Mouse (Mus musculus) heart, embryonic 16.5 days (tissue): ENCODE results near the gene Gm44596. TPM values are rescaled to one million over a fixed set of nuclear protein-coding genes. Genes with fewer than 3 reads are reported as not detected.
"Not testable (repeated sequence)": the region's sequence is repeated elsewhere in the genome, so short reads cannot be mapped to it uniquely, and the experiment has no call there.

Experiments
- ATAC-seq: fragments of 200-750 bp; cut with Nextera tagmentation; replicated peaks from 2 replicates; pipeline ENCODE4 v1.8.0; 2017; ENCODE audit warnings: moderate number of reproducible peaks; ENCODE audit not compliant: insufficient read depth, low FRiP score; ENCODE audit errors: extremely low read depth
- H3K27ac ChIP-seq: fragments of 300-500 bp; sonication (generic); 2 replicates; pipeline ENCODE4 v1.5.1; 2014; ENCODE audit warnings: mild to moderate bottlenecking, low read length, control low read depth, moderate library complexity
- H3K27me3 ChIP-seq: fragments of 300-500 bp; sonication (generic); 2 replicates; pipeline ENCODE4 v1.6.1; 2014; ENCODE audit warnings: low read length, mixed read lengths; ENCODE audit not compliant: control insufficient read depth, insufficient read depth
- H3K36me3 ChIP-seq: fragments of 300-500 bp; sonication (generic); 2 replicates; pipeline ENCODE4 v1.6.1; 2014; ENCODE audit not compliant: control insufficient read depth, insufficient read depth
- H3K4me1 ChIP-seq: fragments of 300-500 bp; sonication (generic); 2 replicates; pipeline ENCODE4 v1.6.1; 2014; ENCODE audit warnings: low read length, mixed read lengths; ENCODE audit not compliant: control insufficient read depth, insufficient read depth
- H3K4me2 ChIP-seq: fragments of 300-500 bp; sonication (generic); 2 replicates; pipeline ENCODE4 v1.6.1; 2014; ENCODE audit warnings: low read depth, mild to moderate bottlenecking, control low read depth, low read length
- H3K4me3 ChIP-seq: fragments of 300-500 bp; sonication (generic); 2 replicates; pipeline ENCODE4 v1.5.1; 2014; ENCODE audit warnings: mild to moderate bottlenecking, control low read depth, low read length
- H3K9ac ChIP-seq: fragments of 300-500 bp; sonication (generic); 2 replicates; pipeline ENCODE4 v1.6.1; 2014; ENCODE audit warnings: low read length, control low read depth
- H3K9me3 ChIP-seq: fragments of 300-500 bp; sonication (generic); replicated peaks from 2 replicates; pipeline ENCODE4 v1.6.1; 2016; ENCODE audit warnings: low read length; ENCODE audit not compliant: control insufficient read depth
- WGBS: fragments of 180-500 bp; shearing (Covaris S2); extraction: QIAGEN DNeasy Blood & Tissue Kit; methylation state at CpG from one replicate; pipeline ENCODE4 v1.1.7; 2014; 5-methylcytosine and 5-hydroxymethylcytosine counted together
- polyA plus RNA-seq: library from polyadenylated mRNA; unstranded; fragments of >200 nt; fragmentation: Nextera tagmentation; extraction: Ambion mirVana; gene quantifications from 2 replicates; pipeline ENCODE4 v1.2.1, GENCODE M21; 2015

Gm44596 gene
- polyA plus RNA-seq, 1 experiment from 2014 or later = not detected

- Histone ChIP-seq H3K27ac (no peak overlapping the region), H3K9ac (no peak overlapping the region), H3K27me3 (no peaks in the 10 kb centered on the region), H3K9me3 (no peaks in the 10 kb centered on the region), H3K4me3 (no peak overlapping the region), H3K36me3 (peaks cover 68% of the 10 kb centered on the region), H3K4me1 (no peaks in the 10 kb centered on the region; the same call in 1 of the 2 replicates), H3K4me2 (no peak overlapping the region)
- no peak for ATAC-seq
- 73% methylated on average over 5 of the region's 5 CpGs for WGBS
Observed at GRCm38 (mm10) chr6:128370040-128370439, 5.3 kb upstream of the Gm44596 start.

GRCm38 (mm10) chr6:128376371-128377085 lies 1.2 kb downstream of the Gm44596 start:
- Histone ChIP-seq H3K4me2 (no peak overlapping the region), H3K36me3 (peaks cover 30% of the 10 kb centered on the region), H3K27ac (no peak overlapping the region), H3K27me3 (no peaks in the 10 kb centered on the region), H3K4me1 (no peaks in the 10 kb centered on the region; the same call in 1 of the 2 replicates), H3K9me3 (no peaks in the 10 kb centered on the region), H3K9ac (no peak overlapping the region), H3K4me3 (no peak overlapping the region)
- WGBS = 85% methylated on average over 17 of the region's 17 CpGs
- no peak for ATAC-seq

DNA sequence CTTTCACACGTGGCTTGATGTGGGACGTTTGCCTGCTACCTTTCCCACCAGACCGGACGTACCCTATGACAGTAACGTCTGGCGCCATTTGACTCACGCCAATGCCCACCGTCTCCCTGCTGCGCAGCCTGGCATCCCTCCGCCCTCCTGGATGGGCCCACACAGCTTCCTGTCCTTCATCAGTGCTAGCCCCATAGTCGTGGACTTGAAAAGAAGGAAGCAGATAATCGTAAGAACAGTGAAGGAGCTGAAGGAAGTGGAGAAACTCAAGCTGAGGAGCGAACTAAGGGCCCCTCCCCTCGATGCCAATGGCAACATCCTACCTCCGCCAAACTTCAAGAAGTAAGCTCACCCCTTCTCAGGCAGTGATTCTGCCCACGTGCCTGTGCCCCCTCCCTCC lies 4.3 kb downstream of the Gm44596 start:
- Histone ChIP-seq H3K4me3 (no peak overlapping the region), H3K36me3 (peaks cover 4% of the 10 kb centered on the region), H3K9me3 (no peaks in the 10 kb centered on the region), H3K4me2 (no peak overlapping the region), H3K27ac (no peak overlapping the region), H3K27me3 (no peaks in the 10 kb centered on the region), H3K9ac (no peak overlapping the region), H3K4me1 (no peaks in the 10 kb centered on the region; the same call in 1 of the 2 replicates)
- WGBS = 77% methylated on average over 16 of the region's 16 CpGs
- no peak for ATAC-seq

GRCm38 (mm10) chr6:128380594-128381167 lies 5.4 kb downstream of the Gm44596 start:
- not testable (repeated sequence) for H3K9me3 ChIP-seq, H3K36me3 ChIP-seq, H3K4me1 ChIP-seq, H3K4me3 ChIP-seq, H3K27me3 ChIP-seq, ATAC-seq, H3K27ac ChIP-seq, H3K9ac ChIP-seq, H3K4me2 ChIP-seq
- 60% methylated on average over 1 of the region's 1 CpGs for WGBS

DNA sequence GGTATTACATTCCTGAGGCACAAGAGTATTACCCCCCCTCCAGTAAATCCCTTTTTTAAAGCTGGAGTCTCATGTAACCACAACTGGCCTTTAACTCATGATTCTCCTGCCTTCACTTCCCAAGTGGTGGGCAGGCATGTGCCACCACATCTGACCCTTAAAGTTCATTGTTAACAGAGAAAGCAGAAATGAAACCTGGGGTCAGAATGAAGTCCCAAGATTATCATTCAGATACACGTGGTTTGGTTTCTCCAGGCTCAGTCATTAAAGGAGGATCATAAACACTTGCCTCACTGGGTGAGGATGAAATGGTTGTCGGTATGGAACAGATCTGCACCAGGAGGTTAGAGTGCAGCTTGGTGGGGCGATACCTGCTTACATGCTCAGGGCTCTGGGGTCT lies 6.0 kb downstream of the Gm44596 start:
- 70% methylated on average over 3 of the region's 3 CpGs for WGBS

DNA sequence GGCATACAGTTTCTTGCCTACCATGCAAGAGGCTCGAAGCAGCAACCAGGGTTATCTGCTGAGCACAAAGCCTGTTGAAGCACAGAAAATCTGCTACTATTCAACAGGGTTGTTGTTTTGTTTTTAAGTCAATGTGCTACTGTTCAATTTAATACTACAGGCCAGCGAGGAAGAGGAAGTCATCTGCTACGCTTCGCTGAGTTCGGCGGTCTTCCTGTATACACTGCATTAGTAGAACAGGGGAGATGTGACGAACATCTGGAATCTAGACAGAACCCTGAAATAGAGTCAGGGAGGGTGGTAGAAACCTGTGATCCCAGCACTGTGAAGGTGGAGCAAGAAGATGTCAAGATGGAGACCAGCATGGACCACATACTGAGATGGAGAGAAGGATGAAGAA lies 8.4 kb downstream of the Gm44596 start:
- Histone ChIP-seq H3K9me3 (no peaks in the 10 kb centered on the region), H3K27ac (no peak overlapping the region), H3K9ac (no peak overlapping the region), H3K4me2 (no peak overlapping the region), H3K4me3 (no peak overlapping the region), H3K27me3 (no peaks in the 10 kb centered on the region), H3K36me3 (no peaks in the 10 kb centered on the region), H3K4me1 (no peaks in the 10 kb centered on the region)
- no peak for ATAC-seq
- 72% methylated on average over 7 of the region's 7 CpGs for WGBS

More for the DNA sequence above, 6.0 kb downstream of the Gm44596 start:
- H3K27me3 ChIP-seq = no peaks in the 10 kb centered on the region
- no peak overlapping the region for H3K27ac ChIP-seq
- no peak for ATAC-seq
- no peak overlapping the region for H3K9ac ChIP-seq
- H3K9me3 ChIP-seq = no peaks in the 10 kb centered on the region
- H3K4me3 ChIP-seq = no peak overlapping the region
- H3K36me3 ChIP-seq = 0 out of 2 replicates have a peak, but pooled peaks cover 3% of the 10 kb centered on the region
- H3K4me2 ChIP-seq = no peak overlapping the region
- no peaks in the 10 kb centered on the region for H3K4me1 ChIP-seq

DNA sequence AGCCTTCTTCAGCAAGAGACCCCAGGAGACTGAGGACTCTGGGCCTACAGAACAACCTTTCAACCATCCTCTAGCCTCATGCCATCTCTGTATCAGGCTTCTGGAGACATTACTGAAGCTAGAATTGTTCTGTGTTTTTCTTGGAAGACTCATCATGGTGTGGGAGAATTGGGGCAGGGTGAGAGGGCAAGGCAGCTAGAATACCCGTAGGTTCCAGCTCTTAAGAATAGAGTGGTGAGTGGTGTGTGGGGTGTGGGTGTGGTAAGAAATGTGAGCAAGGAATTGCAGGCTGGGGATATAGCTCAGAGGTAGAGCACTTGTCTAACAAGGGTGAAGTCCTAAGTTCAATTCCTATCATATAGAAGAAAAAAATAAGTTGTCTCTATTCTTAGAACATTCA lies 9.7 kb downstream of the Gm44596 start:
- Histone ChIP-seq H3K9me3 (no peaks in the 10 kb centered on the region), H3K9ac (no peak overlapping the region), H3K4me3 (no peak overlapping the region), H3K36me3 (no peaks in the 10 kb centered on the region), H3K27ac (no peak overlapping the region), H3K27me3 (no peaks in the 10 kb centered on the region), H3K4me2 (no peak overlapping the region), H3K4me1 (no peaks in the 10 kb centered on the region)
- ATAC-seq = no peak
- 59% methylated on average over 1 of the region's 1 CpGs for WGBS

- H3K27ac ChIP-seq = no peak overlapping the region
- H3K4me3 ChIP-seq = no peak overlapping the region
- ATAC-seq = no peak
- H3K9me3 ChIP-seq = no peaks in the 10 kb centered on the region
- no peaks in the 10 kb centered on the region for H3K27me3 ChIP-seq
- H3K4me2 ChIP-seq = no peak overlapping the region
- no peaks in the 10 kb centered on the region for H3K36me3 ChIP-seq
- no peaks in the 10 kb centered on the region for H3K4me1 ChIP-seq
- no peak overlapping the region for H3K9ac ChIP-seq
- 76% methylated on average over 1 of the region's 1 CpGs for WGBS
Observed at GRCm38 (mm10) chr6:128389185-128389584, 13.9 kb downstream of the Gm44596 start.

DNA sequence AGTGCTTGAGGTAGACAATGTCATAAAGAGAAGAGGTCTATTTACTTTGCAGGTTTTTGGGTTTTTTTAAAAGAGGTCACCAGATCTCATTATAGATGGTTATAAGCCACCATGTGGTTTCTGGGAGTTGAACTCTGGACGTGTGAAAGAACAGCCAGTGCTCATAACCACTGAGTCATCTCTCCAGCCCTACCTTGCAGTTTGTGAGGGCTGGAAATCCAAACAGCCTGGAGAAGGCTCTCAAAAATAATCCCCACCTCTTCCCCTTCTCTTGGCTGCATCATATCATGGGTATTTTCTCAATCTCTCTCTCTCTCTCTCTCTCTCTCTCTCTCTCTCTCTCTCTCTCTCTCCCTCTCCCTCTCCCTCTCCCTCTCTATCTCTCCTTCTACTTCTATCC lies 15.4 kb downstream of the Gm44596 start:
- H3K27ac ChIP-seq = no peak overlapping the region
- H3K4me1 ChIP-seq = no peaks in the 10 kb centered on the region
- H3K4me3 ChIP-seq = no peak overlapping the region
- no peak overlapping the region for H3K4me2 ChIP-seq
- no peaks in the 10 kb centered on the region for H3K27me3 ChIP-seq
- ATAC-seq = no peak
- 31% methylated on average over 1 of the region's 1 CpGs for WGBS
- no peaks in the 10 kb centered on the region for H3K9me3 ChIP-seq
- H3K9ac ChIP-seq = no peak overlapping the region
- no peaks in the 10 kb centered on the region for H3K36me3 ChIP-seq
